Mouse (Mus musculus) CH12.LX (cell line): Measurements from ENCODE around the gene Ptp4a2. TPM values are rescaled to one million over a fixed set of nuclear protein-coding genes. Genes with fewer than 3 reads are reported as not detected.

Experiments
- DNase-seq: peaks from one replicate; pipeline ENCODE4 v3.0.0-alpha.2; 2013; ENCODE audit errors: extremely low read depth
- H3K27ac ChIP-seq: 2 replicates; pipeline ENCODE4 v1.5.1; 2012; ENCODE audit warnings: low read depth, mild to moderate bottlenecking, control low read depth, moderate library complexity; ENCODE audit not compliant: insufficient read depth
- H3K27me3 ChIP-seq: replicated peaks from 2 replicates; pipeline ENCODE3; 2012; ENCODE audit warnings: inconsistent platforms
- H3K36me3 ChIP-seq, 2 experiments: replicated peaks in 1 of 2; 2 replicates each; pipeline versions ENCODE3 to v1.6.1; 2012; ENCODE audit warnings: inconsistent platforms in 1 of 2, low read length in 1 of 2, mild to moderate bottlenecking in 1 of 2, mixed read lengths in 1 of 2, moderate library complexity in 1 of 2; ENCODE audit not compliant: control insufficient read depth in 1 of 2, insufficient read depth in 1 of 2
- H3K4me1 ChIP-seq, 2 experiments: 2 replicates each; pipeline ENCODE4 v1.6.1; 2012; ENCODE audit warnings: inconsistent platforms in 1 of 2, moderate library complexity in 1 of 2; ENCODE audit not compliant: insufficient read depth in 2 of 2, control insufficient read depth in 1 of 2
- H3K4me2 ChIP-seq: 2 replicates; pipeline ENCODE4 v1.6.1; 2012; ENCODE audit warnings: low read depth, mild to moderate bottlenecking, control low read depth; ENCODE audit not compliant: poor library complexity, insufficient read depth, severe bottlenecking
- H3K4me3 ChIP-seq, 3 experiments: fragments of 150-350 bp in 1 of 3; sonication (generic) in 1 of 3; replicated peaks in 1 of 3; 2 replicates each; pipeline versions ENCODE3 to v1.5.1; 2011 to 2012; ENCODE audit warnings: low read depth in 2 of 3, low read length in 2 of 3, mild to moderate bottlenecking in 2 of 3, moderate library complexity in 2 of 3, control low read depth in 1 of 3, improper control_type of control experiment in 1 of 3, inconsistent platforms in 1 of 3, mixed read lengths in 1 of 3; ENCODE audit not compliant: poor library complexity in 1 of 3
- H3K79me2 ChIP-seq: replicated peaks from 2 replicates; pipeline ENCODE4 v1.6.1; 2012; ENCODE audit warnings: mild to moderate bottlenecking, moderate library complexity; ENCODE audit not compliant: control insufficient read depth, poor library complexity, insufficient read depth, severe bottlenecking; ENCODE audit errors: extremely low read depth
- H3K9ac ChIP-seq: 2 replicates; pipeline ENCODE4 v1.6.1; 2012; ENCODE audit warnings: low read depth, mild to moderate bottlenecking, control low read depth, moderate library complexity; ENCODE audit not compliant: insufficient read depth
- H3K9me3 ChIP-seq: replicated peaks from 2 replicates; pipeline ENCODE3; 2012; ENCODE audit warnings: low read length, inconsistent platforms, mixed read lengths
- BHLHE40 ChIP-seq: IDR thresholded peaks from 2 replicates; pipeline ENCODE4 v1.6.1; 2011; ENCODE audit warnings: mild to moderate bottlenecking, low read depth, low read length, improper control_type of control experiment
- CHD1 ChIP-seq: IDR thresholded peaks from 2 replicates; pipeline ENCODE4 v1.6.1; 2012; ENCODE audit warnings: low read depth, low read length, improper control_type of control experiment, inconsistent platforms
- CHD2 ChIP-seq: IDR thresholded peaks from 2 replicates; pipeline ENCODE4 v1.6.1; 2011; ENCODE audit warnings: low read length, improper control_type of control experiment
- ELF1 ChIP-seq: IDR thresholded peaks from 2 replicates; pipeline ENCODE4 v1.6.1; 2014; ENCODE audit warnings: low read depth, mild to moderate bottlenecking, inconsistent platforms, low read length, improper control_type of control experiment
- EP300 ChIP-seq: IDR thresholded peaks from 2 replicates; pipeline ENCODE4 v1.6.1; 2011; ENCODE audit warnings: low read length, improper control_type of control experiment
- HCFC1 ChIP-seq: IDR thresholded peaks from 2 replicates; pipeline ENCODE4 v1.6.1; 2012; ENCODE audit warnings: low read depth, mild to moderate bottlenecking, inconsistent platforms, low read length, improper control_type of control experiment
- IRF4 ChIP-seq: IDR thresholded peaks from 2 replicates; pipeline ENCODE4 v1.6.1; 2014; ENCODE audit warnings: low read depth, mild to moderate bottlenecking, inconsistent platforms, low read length, improper control_type of control experiment
- JUND ChIP-seq: conservative IDR thresholded peaks from 2 replicates; pipeline ENCODE4 v1.6.1; 2011; ENCODE audit warnings: low read depth, low read length, improper control_type of control experiment
- KAT2A ChIP-seq: IDR thresholded peaks from 2 replicates; pipeline ENCODE4 v1.6.1; 2012; ENCODE audit warnings: low read length, improper control_type of control experiment, inconsistent platforms; ENCODE audit not compliant: insufficient replicate concordance
- MAX ChIP-seq: IDR thresholded peaks from 2 replicates; pipeline ENCODE4 v1.6.1; 2011; ENCODE audit warnings: low read length, improper control_type of control experiment
- MXI1 ChIP-seq: IDR thresholded peaks from 2 replicates; pipeline ENCODE4 v1.6.1; 2011; ENCODE audit warnings: mild to moderate bottlenecking, low read depth, low read length, improper control_type of control experiment
- NRF1 ChIP-seq: IDR thresholded peaks from 2 replicates; pipeline ENCODE4 v1.6.1; 2014; ENCODE audit warnings: low read depth, mild to moderate bottlenecking, inconsistent platforms, low read length, improper control_type of control experiment, moderate library complexity
- PAX5 ChIP-seq: IDR thresholded peaks from 2 replicates; pipeline ENCODE4 v1.6.1; 2012; ENCODE audit warnings: low read length, inconsistent platforms, mixed read lengths
- POLR2A ChIP-seq: IDR thresholded peaks from 2 replicates; pipeline ENCODE4 v1.6.1; 2011; ENCODE audit warnings: low read depth, mild to moderate bottlenecking, improper control_type of control experiment, low read length
- RAD21 ChIP-seq: IDR thresholded peaks from 2 replicates; pipeline ENCODE4 v1.6.1; 2011; ENCODE audit warnings: low read depth, mild to moderate bottlenecking, low read length, improper control_type of control experiment, moderate library complexity
- RCOR1 ChIP-seq: conservative IDR thresholded peaks from 2 replicates; pipeline ENCODE4 v1.6.1; 2012; ENCODE audit warnings: low read depth, mild to moderate bottlenecking, inconsistent platforms, low read length, improper control_type of control experiment
- SIN3A ChIP-seq: IDR thresholded peaks from 2 replicates; pipeline ENCODE4 v1.6.1; 2012; ENCODE audit warnings: low read length, improper control_type of control experiment, inconsistent platforms
- TBP ChIP-seq: conservative IDR thresholded peaks from 2 replicates; pipeline ENCODE4 v1.6.1; 2011; ENCODE audit warnings: low read depth, low read length, improper control_type of control experiment
- TCF12 ChIP-seq: IDR thresholded peaks from 2 replicates; pipeline ENCODE4 v1.6.1; 2014; ENCODE audit warnings: low read depth, mild to moderate bottlenecking, inconsistent platforms, low read length, improper control_type of control experiment
- UBTF ChIP-seq: IDR thresholded peaks from 2 replicates; pipeline ENCODE4 v1.6.1; 2012; ENCODE audit warnings: low read depth, mild to moderate bottlenecking, inconsistent platforms, low read length, improper control_type of control experiment, moderate library complexity
- USF1 ChIP-seq: IDR thresholded peaks from 2 replicates; pipeline ENCODE4 v1.6.1; 2014; ENCODE audit warnings: low read depth, mild to moderate bottlenecking, inconsistent platforms, low read length, improper control_type of control experiment
- USF2 ChIP-seq: conservative IDR thresholded peaks from 2 replicates; pipeline ENCODE4 v1.6.1; 2011; ENCODE audit warnings: low read depth, low read length, improper control_type of control experiment
- ZC3H11A ChIP-seq: IDR thresholded peaks from 2 replicates; pipeline ENCODE4 v1.6.1; 2012; ENCODE audit warnings: low read depth, mild to moderate bottlenecking, inconsistent platforms, low read length, improper control_type of control experiment
- ZKSCAN1 ChIP-seq: IDR thresholded peaks from 2 replicates; pipeline ENCODE4 v1.6.1; 2012; ENCODE audit warnings: low read depth, inconsistent platforms, low read length, improper control_type of control experiment, borderline replicate concordance
- ZMIZ1 ChIP-seq: IDR thresholded peaks from 2 replicates; pipeline ENCODE4 v1.6.1; 2012; ENCODE audit warnings: low read depth, mild to moderate bottlenecking, inconsistent platforms, low read length, improper control_type of control experiment
- dilution Hi-C: fragments of 300-500 bp; cut with MboI; formaldehyde crosslinking; loops from 2 replicates; pipeline ENCODE4 v1.14.3; 2020; ENCODE audit warnings: low sequenced_read_pairs; ENCODE audit not compliant: extremely low pct_unique_long_range_greater_than_20kb, extremely low pct_ligation_motif_present
- in situ Hi-C: fragments of 300-500 bp; cut with MboI; formaldehyde crosslinking; loops from 3 replicates; pipeline ENCODE4 v1.14.3; 2019; ENCODE audit warnings: low sequenced_read_pairs, low pct_ligation_motif_present, low pct_unique_long_range_greater_than_20kb, mixed read lengths
- polyA plus RNA-seq: library from polyadenylated mRNA; unstranded; fragments of >175 nt; gene quantifications from 2 replicates; pipeline ENCODE4 v1.2.1, GENCODE M21; 2012; ENCODE audit warnings: low read depth; ENCODE audit not compliant: insufficient read length
- total RNA-seq, 2 experiments: library from RNA; depleted of rRNA; stranded (reverse); fragments of 300-350 nt in 1 of 2; fragments of >200 nt in 1 of 2; gene quantifications; 2 replicates each; pipeline ENCODE4 v1.2.3; 2012 to 2014

The Ptp4a2 gene
- total and polyA plus RNA-seq, 3 experiments, result 113 to 415 (median 327) TPM

GRCm38 (mm10) chr4:129803368-129803767 lies 7.7 kb upstream of the Ptp4a2 start:
- Histone ChIP-seq H3K79me2 (no peaks in the 10 kb centered on the region; the same call in 1 of the 2 replicates), H3K9me3 (no peaks in the 10 kb centered on the region), H3K27ac (no peak overlapping the region), H3K36me3 (peaks cover 0 to under 1% of the 10 kb centered on the region in 2 experiments), H3K27me3 (no peaks in the 10 kb centered on the region), H3K4me1 (peaks cover 7 to 32% of the 10 kb centered on the region in 2 experiments), H3K4me2 (no peak overlapping the region), H3K4me3 (no peak overlapping the region), H3K9ac (no peak overlapping the region)
- TF ChIP-seq ELF1 (peak; percentile 41; the same call in 1 of the 2 replicates), IRF4 (no peak), HCFC1 (peak; percentile 39), EP300 (peak; percentile 44; the same call in 1 of the 2 replicates), CHD2 (no peak), TBP (no peak), POLR2A (0 out of 2 replicates have a peak, but pooled peaks have one; percentile 20), CHD1 (no peak), SIN3A (0 out of 2 replicates have a peak, but pooled peaks have one; percentile 11), RCOR1 (no peak), MAX (0 out of 2 replicates have a peak, but pooled peaks have one; percentile 12), RAD21 (no peak), BHLHE40 (no peak), USF1 (peak; percentile 40)
- dilution Hi-C loops, result no loop called here
- no peak for DNase-seq
- in situ Hi-C loops, result no loop called here

- Histone ChIP-seq H3K9ac (no peak overlapping the region), H3K4me1 (peaks cover 9 to 41% of the 10 kb centered on the region in 2 experiments), H3K79me2 (peaks cover 11% of the 10 kb centered on the region), H3K9me3 (no peaks in the 10 kb centered on the region), H3K4me2 (no peak overlapping the region), H3K36me3 (peaks cover 0 to 5% of the 10 kb centered on the region in 2 experiments), H3K4me3 (no peak overlapping the region), H3K27ac (no peak overlapping the region), H3K27me3 (no peaks in the 10 kb centered on the region)
- no peak for DNase-seq
- dilution Hi-C loops, result no loop called here
- TF ChIP-seq CHD2 (no peak), KAT2A (no peak), RAD21 (no peak), UBTF (no peak), TCF12 (no peak), USF2 (no peak), ZMIZ1 (no peak), JUND (no peak), MXI1 (no peak), PAX5 (no peak), NRF1 (no peak), POLR2A (no peak), EP300 (no peak), HCFC1 (no peak), ZKSCAN1 (no peak), MAX (no peak), ZC3H11A (no peak)
- in situ Hi-C loops, result no loop called here
Observed at GRCm38 (mm10) chr4:129805059-129805458, 6.0 kb upstream of the Ptp4a2 start.
